Mouse (Mus musculus) gastrocnemius, adult 2 months (tissue): ENCODE results near the gene Hdac4. TPM values are rescaled to one million over a fixed set of nuclear protein-coding genes. Genes with fewer than 3 reads are reported as not detected.

ENCODE experiments used
- DNase-seq: peaks from one replicate; pipeline ENCODE4 v3.0.0; 2022
- H3K27ac ChIP-seq: fragments of 200-600 bp; 2 replicates; pipeline ENCODE4 v1.8.1; 2022; ENCODE audit warnings: mild to moderate bottlenecking
- H3K4me3 ChIP-seq: fragments of 200-600 bp; 2 replicates; pipeline ENCODE4 v1.8.1; 2022; ENCODE audit warnings: mild to moderate bottlenecking, moderate library complexity
- CTCF ChIP-seq: fragments of 200-600 bp; IDR thresholded peaks from 2 replicates; pipeline ENCODE4 v1.8.1; 2022; ENCODE audit warnings: antibody characterized with exemption, mild to moderate bottlenecking, moderate library complexity
- intact Hi-C: fragments of 180-260 bp; cut with DNase I; formaldehyde crosslinking; loops from one replicate; pipeline ENCODE4 v1.15.1; 2025
- long read RNA-seq, 2 experiments: library from polyadenylated mRNA; stranded (forward); transcript quantifications; one replicate each; pipeline ENCODE4 v2.0.0; 2021
- total RNA-seq, 2 experiments: library from RNA; stranded (reverse); gene quantifications; 2 replicates each; pipeline ENCODE4 v1.2.3; 2021

The Hdac4 gene
- 10 to 100 TPM; 41.8 to 66.3 TPM for total RNA-seq
- long read RNA-seq, experiment 1, partial matches to known transcripts = 11 of 31 reads
- long read RNA-seq, experiment 1, other reads (novel, unspliced or antisense) = 20 of 31 reads
- long read RNA-seq, experiment 2, partial matches to known transcripts = 11 of 35 reads
- long read RNA-seq, experiment 2, other reads (novel, unspliced or antisense) = 24 of 35 reads

GRCm38 (mm10) chr1:92195360-92196149 lies at the start of gene Hdac4:
Gene Hdac4, minus strand, starts transcription at chr1:92195699.
- Histone ChIP-seq H3K4me3 (no peak within 1 kb of the TSS), H3K27ac (no peak within 1 kb of the TSS)
- DNase-seq = peak; percentile 83
- intact Hi-C loops = no loop called here
- no peak for TF ChIP-seq CTCF

- intact Hi-C loops = no loop called here
- TF ChIP-seq CTCF = no peak
- Histone ChIP-seq H3K27ac (no peak overlapping the region), H3K4me3 (no peak overlapping the region)
- no peak for DNase-seq
These were observed 48.0 kb upstream of the Hdac4 start for GRCm38 (mm10) chr1:92243549-92243948.

GRCm38 (mm10) chr1:92240072-92240471 lies 44.6 kb upstream of the Hdac4 start:
- DNase-seq = no peak
- no peak overlapping the region for H3K4me3 ChIP-seq
- no peak for TF ChIP-seq CTCF

GRCm38 (mm10) chr1:92235600-92235999 lies 40.1 kb upstream of the Hdac4 start:
- TF ChIP-seq CTCF = no peak
- no peak for DNase-seq
- intact Hi-C loops = no loop called here
- Histone ChIP-seq H3K4me3 (no peak overlapping the region), H3K27ac (no peak overlapping the region)

More at GRCm38 (mm10) chr1:92240072-92240471, 44.6 kb upstream of the Hdac4 start:
- intact Hi-C loops = no loop called here
- H3K27ac ChIP-seq = no peak overlapping the region

- TF ChIP-seq CTCF = no peak
- no peak for DNase-seq
- H3K4me3 ChIP-seq = no peak overlapping the region
- intact Hi-C loops = no loop called here
- H3K27ac ChIP-seq = no peak overlapping the region
These were observed 29.8 kb upstream of the Hdac4 start for GRCm38 (mm10) chr1:92225297-92225696.

- Histone ChIP-seq H3K4me3 (no peak overlapping the region), H3K27ac (no peak overlapping the region)
- no peak for TF ChIP-seq CTCF
- DNase-seq = no peak
- intact Hi-C loops = no loop called here
These were observed 28.7 kb upstream of the Hdac4 start for GRCm38 (mm10) chr1:92223956-92224891.

- no peak overlapping the region for H3K27ac ChIP-seq
- DNase-seq = no peak
- H3K4me3 ChIP-seq = no peak overlapping the region
- TF ChIP-seq CTCF = no peak
- intact Hi-C loops = no loop called here
These were observed 21.2 kb upstream of the Hdac4 start for GRCm38 (mm10) chr1:92216710-92217109.

- H3K4me3 ChIP-seq = no peak overlapping the region
- TF ChIP-seq CTCF = no peak
- intact Hi-C loops = no loop called here
- DNase-seq = peak; percentile 36
- peak overlapping the region; percentile 50 for H3K27ac ChIP-seq
These were observed 20.6 kb upstream of the Hdac4 start for GRCm38 (mm10) chr1:92215996-92216630.

GRCm38 (mm10) chr1:92215131-92215638 lies 19.7 kb upstream of the Hdac4 start:
- Histone ChIP-seq H3K27ac (peak overlapping the region; percentile 50), H3K4me3 (no peak overlapping the region)
- intact Hi-C loops = no loop called here
- DNase-seq = no peak
- TF ChIP-seq CTCF = no peak

GRCm38 (mm10) chr1:92212003-92212750 lies 16.7 kb upstream of the Hdac4 start:
- peak; percentile 50 for DNase-seq
- 0 out of 2 replicates have a peak overlapping the region, but pooled peaks have one; percentile 21 for H3K27ac ChIP-seq
- peak; percentile 16; the same call in 1 of the 2 replicates for TF ChIP-seq CTCF
- H3K4me3 ChIP-seq = no peak overlapping the region
- intact Hi-C loops = no loop called here

- H3K27ac ChIP-seq = peak overlapping the region; percentile 32
- intact Hi-C loops = no loop called here
- no peak for TF ChIP-seq CTCF
- no peak for DNase-seq
- H3K4me3 ChIP-seq = no peak overlapping the region
These were observed 7.3 kb upstream of the Hdac4 start for GRCm38 (mm10) chr1:92202639-92203352.
